Mouse (Mus musculus): ENCODE data around the gene Rhob. TPM values are rescaled to one million over a fixed set of nuclear protein-coding genes. Genes with fewer than 3 reads are reported as not detected.

The Rhob gene
- 747 to 813 TPM (median 781 TPM) in 4 replicates for total RNA-seq (2023)

DNA sequence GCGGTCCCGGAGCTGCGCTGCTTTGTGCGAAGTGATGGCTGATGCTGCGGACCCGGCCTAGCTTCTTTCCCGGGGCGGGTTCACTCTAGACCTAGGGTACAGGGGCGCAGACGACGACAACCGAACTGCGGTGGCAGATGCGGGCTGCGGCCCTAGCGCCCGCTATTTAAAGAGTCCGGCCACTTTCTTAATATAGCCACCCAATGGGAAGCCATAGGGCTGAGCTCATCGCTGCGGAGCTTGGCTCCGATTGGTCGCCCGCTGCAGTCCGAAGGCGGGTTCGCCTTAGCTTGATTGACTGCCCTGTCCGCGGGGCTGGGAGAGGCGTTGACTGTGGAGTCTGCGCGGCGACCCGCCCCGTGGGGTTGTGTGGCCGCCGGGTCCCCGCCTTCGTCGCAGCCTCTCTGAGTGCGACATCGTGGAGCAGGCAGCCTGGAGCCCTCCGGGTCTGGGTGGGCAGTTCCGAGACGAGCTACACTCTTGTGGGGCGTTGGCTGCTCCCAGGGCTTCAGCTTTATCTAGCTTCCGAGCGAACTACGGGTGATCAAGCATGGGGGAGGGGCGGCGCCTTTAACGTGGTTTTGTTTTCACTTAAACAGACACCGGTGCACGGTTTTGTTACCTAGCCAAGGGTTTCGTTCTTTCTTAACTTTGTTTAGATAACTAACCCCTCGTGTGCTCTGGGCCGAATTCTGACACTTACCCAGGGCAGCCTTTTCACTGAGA, at the start of gene Rhob:
Gene Rhob, minus strand, starts transcription at position 139 of the 726 bp plus-strand sequence.

Other genes starting within 250 kb of the Rhob start
- not detected in 4 replicates for gene Gdf7, start 198.1 kb downstream of the Rhob start, total RNA-seq (2023)
- gene Hs1bp3, start 186.6 kb downstream of the Rhob start, total RNA-seq (2023), result 9.8 to 12.0 TPM (median 10.6 TPM) in 4 replicates
- gene Slc7a15, start 99.1 kb upstream of the Rhob start, total RNA-seq (2023), result not detected in 4 replicates
- 246 to 259 TPM (median 254 TPM) in 4 replicates for gene Pum2, start 174.1 kb upstream of the Rhob start, total RNA-seq (2023)

All from B cell, adult 62 days (primary cell).